Mouse (Mus musculus) heart, embryonic 10.5 days (tissue): ENCODE results near the gene Defb41. TPM values are rescaled to one million over a fixed set of nuclear protein-coding genes. Genes with fewer than 3 reads are reported as not detected.
"Not testable (repeated sequence)": the region's sequence is repeated elsewhere in the genome, so short reads cannot be mapped to it uniquely, and the experiment has no call there.

ENCODE experiments used
- DNase-seq: peaks from one replicate; pipeline ENCODE4 v3.0.0-alpha.2; 2017; ENCODE audit warnings: low spot score
- H3K27ac ChIP-seq: fragments of 300-500 bp; sonication (generic); 2 replicates; pipeline ENCODE4 v1.5.1; 2016; ENCODE audit warnings: mild to moderate bottlenecking
- H3K27me3 ChIP-seq: fragments of 300-500 bp; sonication (generic); 2 replicates; pipeline ENCODE4 v1.6.1; 2016; ENCODE audit warnings: mild to moderate bottlenecking; ENCODE audit not compliant: poor library complexity, insufficient read depth, severe bottlenecking
- H3K36me3 ChIP-seq: fragments of 300-500 bp; sonication (generic); 2 replicates; pipeline ENCODE4 v1.6.1; 2016; ENCODE audit warnings: mild to moderate bottlenecking, moderate library complexity
- H3K4me1 ChIP-seq: fragments of 300-500 bp; sonication (generic); 2 replicates; pipeline ENCODE4 v1.6.1; 2016; ENCODE audit warnings: mild to moderate bottlenecking
- H3K4me3 ChIP-seq: fragments of 300-500 bp; sonication (generic); 2 replicates; pipeline ENCODE4 v1.5.1; 2016; ENCODE audit warnings: mild to moderate bottlenecking, moderate library complexity
- H3K9me3 ChIP-seq: fragments of 300-500 bp; sonication (generic); 2 replicates; pipeline ENCODE4 v1.6.1; 2016; ENCODE audit warnings: mild to moderate bottlenecking, moderate library complexity
- whole genome bisulfite sequencing: fragments of 180-500 bp; shearing (Covaris S2); methylation state at CpG from one replicate; pipeline ENCODE4 v1.1.7; 2016; 5-methylcytosine and 5-hydroxymethylcytosine counted together
- polyA plus RNA-seq: library from polyadenylated mRNA; unstranded; fragments of >200 nt; fragmentation: Nextera tagmentation; extraction: Ambion mirVana; gene quantifications from 2 replicates; pipeline ENCODE4 v1.2.1, GENCODE M21; 2016

Defb41 gene
- not detected in 2 replicates for polyA plus RNA-seq

DNA sequence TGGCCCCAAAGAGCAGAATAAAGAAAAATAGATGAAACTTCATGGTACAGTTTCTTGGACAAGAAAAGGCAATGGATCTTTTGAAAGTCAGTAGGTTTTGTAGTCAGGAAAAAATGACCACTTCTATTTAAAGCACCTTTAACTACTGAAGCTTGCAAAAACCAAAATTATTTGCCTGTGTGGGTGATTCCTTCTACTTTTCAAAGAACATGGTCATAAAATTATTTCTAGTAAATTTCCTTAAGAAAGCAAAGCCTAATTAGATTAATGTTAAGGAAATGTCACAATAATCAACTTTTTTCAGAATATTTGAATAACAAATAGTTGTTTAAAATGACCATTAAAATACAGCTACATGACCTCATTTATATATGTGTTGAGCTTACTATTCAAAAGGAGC is at the start of gene Defb41:
Defb41 (minus strand) TSS at position 101 of the 400 bp plus-strand sequence.
- H3K4me1 ChIP-seq = no peaks in the 10 kb centered on the region
- no peaks in the 10 kb centered on the region for H3K36me3 ChIP-seq
- no peak for DNase-seq
- no peak within 1 kb of the TSS for H3K27ac ChIP-seq
- no peak within 1 kb of the TSS for H3K4me3 ChIP-seq
- H3K27me3 ChIP-seq = no peaks in the 10 kb centered on the region
- no peaks in the 10 kb centered on the region for H3K9me3 ChIP-seq

DNA sequence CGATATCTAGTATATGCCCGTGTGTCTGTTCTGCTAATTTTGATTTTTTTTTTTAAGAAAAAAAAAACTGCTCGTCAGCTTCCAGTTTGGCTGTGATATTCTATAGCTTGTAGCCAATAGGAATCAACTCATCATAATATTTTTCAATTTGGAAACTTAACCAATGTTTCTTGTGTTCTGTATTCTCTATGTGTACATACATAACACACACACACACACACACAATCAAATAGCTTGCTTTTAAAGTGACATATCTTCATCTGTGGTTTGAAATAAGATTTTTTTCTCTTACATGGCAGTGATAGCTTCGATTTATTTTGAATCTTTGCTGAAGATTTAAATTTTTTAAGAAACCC is 43.5 kb upstream of the Defb41 start:
- H3K9me3 ChIP-seq = no peaks in the 10 kb centered on the region
- H3K36me3 ChIP-seq = no peaks in the 10 kb centered on the region
- no peaks in the 10 kb centered on the region for H3K27me3 ChIP-seq
- H3K4me3 ChIP-seq = no peak overlapping the region
- H3K27ac ChIP-seq = no peak overlapping the region
- no peak for DNase-seq
- 80% methylated on average over 4 of the region's 4 CpGs for WGBS
- H3K4me1 ChIP-seq = no peaks in the 10 kb centered on the region

DNA sequence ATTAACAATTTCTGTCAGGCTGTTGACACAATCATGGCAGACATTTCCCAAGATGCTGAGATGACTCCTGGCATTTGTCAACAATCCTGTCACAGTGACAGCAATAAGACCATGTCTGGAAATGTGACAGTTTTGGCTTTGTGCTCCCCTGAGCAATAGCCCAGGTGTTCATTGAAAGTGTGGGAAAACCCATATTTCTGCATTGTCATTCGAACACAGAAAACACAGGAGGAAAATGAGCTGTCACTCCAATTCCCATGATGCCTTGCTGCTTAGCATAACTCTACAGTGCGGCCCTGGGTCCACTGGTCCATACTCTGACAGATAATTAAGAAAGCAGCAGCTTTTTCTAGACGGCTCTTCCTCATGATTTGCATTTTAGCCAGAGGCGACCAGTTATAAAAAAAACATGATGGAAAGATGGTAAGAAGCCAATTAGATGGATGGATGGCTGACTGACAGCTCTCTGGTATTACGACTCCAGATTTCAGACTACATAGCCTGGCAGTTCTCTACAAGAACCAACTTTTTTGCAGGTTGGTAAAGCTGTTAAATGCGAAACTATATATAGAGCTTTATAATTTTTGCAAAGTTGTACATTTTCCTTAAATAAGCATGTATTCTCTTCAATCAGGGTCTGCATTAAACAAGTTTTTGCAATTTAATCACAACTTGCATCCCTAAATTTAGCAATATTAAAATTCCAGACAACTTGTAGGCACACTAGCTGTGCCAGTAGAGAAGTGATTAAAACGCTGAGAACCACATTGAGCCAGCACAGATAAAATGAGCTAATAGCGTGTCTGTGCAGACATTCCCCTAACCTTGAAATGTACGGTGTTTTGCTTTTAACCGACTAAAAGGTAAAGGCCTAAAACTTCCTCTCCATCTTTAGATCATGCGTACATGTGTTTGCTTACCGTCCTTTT is 42.9 kb upstream of the Defb41 start:
- H3K4me1 ChIP-seq = no peaks in the 10 kb centered on the region
- no peak overlapping the region for H3K27ac ChIP-seq
- no peaks in the 10 kb centered on the region for H3K36me3 ChIP-seq
- H3K4me3 ChIP-seq = no peak overlapping the region
- 83% methylated on average over 12 of the region's 12 CpGs for WGBS
- H3K27me3 ChIP-seq = no peaks in the 10 kb centered on the region
- H3K9me3 ChIP-seq = no peaks in the 10 kb centered on the region
- DNase-seq = no peak

DNA sequence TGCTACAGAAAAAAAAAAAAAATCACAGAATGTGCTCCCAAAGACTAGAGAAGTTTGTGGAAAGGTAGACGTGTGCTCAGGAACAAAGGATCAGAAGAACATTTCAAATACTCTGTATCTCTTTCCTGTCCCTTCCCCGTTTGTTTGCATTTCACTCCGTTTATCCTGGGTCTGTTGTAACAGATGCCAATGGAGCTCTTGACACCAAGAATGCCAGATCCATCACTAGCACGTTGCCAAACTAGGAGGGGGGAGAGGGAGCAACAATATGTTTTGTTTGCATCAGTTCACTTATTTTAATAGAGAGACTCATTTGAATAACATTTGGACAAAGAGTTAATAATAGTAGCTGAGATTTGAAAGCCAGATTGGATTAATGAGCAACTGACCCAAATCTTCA is 27.6 kb upstream of the Defb41 start:
- H3K27ac ChIP-seq = no peak overlapping the region
- H3K4me3 ChIP-seq = no peak overlapping the region
- H3K36me3 ChIP-seq = no peaks in the 10 kb centered on the region
- no peaks in the 10 kb centered on the region for H3K27me3 ChIP-seq
- H3K4me1 ChIP-seq = no peaks in the 10 kb centered on the region
- WGBS = 39% methylated on average over 4 of the region's 4 CpGs
- H3K9me3 ChIP-seq = no peaks in the 10 kb centered on the region
- no peak for DNase-seq

DNA sequence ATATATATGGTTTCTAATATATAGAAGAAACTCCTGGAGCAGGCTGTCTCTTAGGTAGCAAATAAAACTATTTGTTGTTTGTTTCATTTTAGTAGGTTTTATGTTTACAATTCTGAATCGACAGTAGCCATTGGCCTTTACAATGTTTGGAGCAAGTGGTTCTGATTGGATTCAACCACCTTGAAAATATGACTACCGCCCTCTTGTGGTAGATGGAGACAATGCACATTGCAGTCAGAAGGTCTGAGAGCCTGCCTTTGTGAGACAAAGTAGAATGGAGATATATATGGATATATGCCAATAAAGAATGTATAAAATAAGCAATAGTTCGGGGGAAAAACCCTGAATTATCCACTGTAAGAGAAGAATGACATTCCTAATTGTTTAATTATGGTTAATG is 23.9 kb upstream of the Defb41 start:
- 48% methylated on average over 3 of the region's 3 CpGs for WGBS
- H3K4me1 ChIP-seq = no peaks in the 10 kb centered on the region
- no peaks in the 10 kb centered on the region for H3K36me3 ChIP-seq
- no peaks in the 10 kb centered on the region for H3K27me3 ChIP-seq
- no peaks in the 10 kb centered on the region for H3K9me3 ChIP-seq
- no peak overlapping the region for H3K4me3 ChIP-seq
- H3K27ac ChIP-seq = no peak overlapping the region
- no peak for DNase-seq

DNA sequence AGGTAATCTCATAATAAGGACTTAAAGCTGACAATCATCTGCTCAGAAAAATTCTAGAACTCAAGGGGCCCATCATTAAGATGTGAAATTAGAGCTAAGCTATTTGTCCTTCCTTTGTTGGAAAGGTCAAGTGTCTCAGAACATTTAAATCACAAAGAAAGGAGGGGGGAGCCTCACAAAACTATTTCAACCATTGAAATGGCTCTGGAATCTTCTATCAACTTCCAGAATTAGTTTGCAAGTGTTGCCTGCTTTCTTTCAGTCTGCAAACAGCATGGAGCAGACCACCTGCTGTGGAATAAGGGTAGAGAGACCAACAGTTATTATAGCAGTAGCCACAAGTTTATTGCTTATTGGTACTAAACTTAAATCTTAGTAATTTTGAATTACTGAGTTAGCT is 22.4 kb upstream of the Defb41 start:
- Histone ChIP-seq H3K4me3 (no peak overlapping the region), H3K27ac (no peak overlapping the region), H3K36me3 (no peaks in the 10 kb centered on the region), H3K9me3 (no peaks in the 10 kb centered on the region), H3K27me3 (no peaks in the 10 kb centered on the region), H3K4me1 (no peaks in the 10 kb centered on the region)
- DNase-seq = no peak

DNA sequence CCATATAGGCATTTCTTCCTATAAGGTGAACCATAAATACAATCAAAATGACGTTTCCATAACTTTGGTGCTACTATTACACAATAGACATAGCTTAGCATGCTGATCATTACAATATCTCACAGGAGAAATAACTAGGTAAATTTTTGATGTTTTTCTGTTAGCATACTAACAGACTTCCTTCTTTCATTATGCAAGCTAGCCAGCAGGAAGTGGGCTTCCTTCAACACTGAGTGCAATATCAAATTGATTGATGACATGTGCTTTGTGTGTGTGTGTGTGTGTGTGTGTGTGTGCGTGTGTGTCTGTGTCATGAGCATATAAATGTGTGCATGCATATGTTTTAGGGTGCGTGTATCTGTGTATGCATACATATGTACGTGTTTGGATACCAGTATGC is 6.2 kb upstream of the Defb41 start:
- no peaks in the 10 kb centered on the region for H3K27me3 ChIP-seq
- H3K9me3 ChIP-seq = no peaks in the 10 kb centered on the region
- H3K4me3 ChIP-seq = no peak overlapping the region
- H3K4me1 ChIP-seq = no peaks in the 10 kb centered on the region
- no peaks in the 10 kb centered on the region for H3K36me3 ChIP-seq
- 81% methylated on average over 4 of the region's 4 CpGs for WGBS
- no peak overlapping the region for H3K27ac ChIP-seq
- DNase-seq = no peak

DNA sequence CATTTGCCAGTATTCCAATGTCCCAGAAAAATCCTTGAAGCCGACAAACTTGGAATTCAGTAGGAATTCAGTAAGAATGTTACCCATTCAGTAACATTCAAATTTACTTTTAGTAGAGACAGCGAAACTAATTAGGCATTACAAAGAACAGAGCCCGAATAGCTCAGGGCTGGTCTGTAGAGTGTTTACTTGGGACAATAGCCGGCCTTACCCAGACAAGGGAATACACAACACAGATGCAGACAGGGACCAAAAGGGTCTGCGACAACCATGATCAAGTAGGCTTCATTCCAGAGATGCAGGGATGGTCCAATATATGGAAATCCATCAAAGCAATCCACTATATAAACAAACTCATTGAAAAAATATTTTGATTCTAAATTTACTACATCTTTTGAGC is 3.9 kb upstream of the Defb41 start:
- DNase-seq = no peak
- no peak overlapping the region for H3K4me3 ChIP-seq
- no peaks in the 10 kb centered on the region for H3K36me3 ChIP-seq
- H3K27ac ChIP-seq = no peak overlapping the region
- no peaks in the 10 kb centered on the region for H3K27me3 ChIP-seq
- no peaks in the 10 kb centered on the region for H3K9me3 ChIP-seq
- no peaks in the 10 kb centered on the region for H3K4me1 ChIP-seq
- WGBS = 81% methylated on average over 5 of the region's 5 CpGs

DNA sequence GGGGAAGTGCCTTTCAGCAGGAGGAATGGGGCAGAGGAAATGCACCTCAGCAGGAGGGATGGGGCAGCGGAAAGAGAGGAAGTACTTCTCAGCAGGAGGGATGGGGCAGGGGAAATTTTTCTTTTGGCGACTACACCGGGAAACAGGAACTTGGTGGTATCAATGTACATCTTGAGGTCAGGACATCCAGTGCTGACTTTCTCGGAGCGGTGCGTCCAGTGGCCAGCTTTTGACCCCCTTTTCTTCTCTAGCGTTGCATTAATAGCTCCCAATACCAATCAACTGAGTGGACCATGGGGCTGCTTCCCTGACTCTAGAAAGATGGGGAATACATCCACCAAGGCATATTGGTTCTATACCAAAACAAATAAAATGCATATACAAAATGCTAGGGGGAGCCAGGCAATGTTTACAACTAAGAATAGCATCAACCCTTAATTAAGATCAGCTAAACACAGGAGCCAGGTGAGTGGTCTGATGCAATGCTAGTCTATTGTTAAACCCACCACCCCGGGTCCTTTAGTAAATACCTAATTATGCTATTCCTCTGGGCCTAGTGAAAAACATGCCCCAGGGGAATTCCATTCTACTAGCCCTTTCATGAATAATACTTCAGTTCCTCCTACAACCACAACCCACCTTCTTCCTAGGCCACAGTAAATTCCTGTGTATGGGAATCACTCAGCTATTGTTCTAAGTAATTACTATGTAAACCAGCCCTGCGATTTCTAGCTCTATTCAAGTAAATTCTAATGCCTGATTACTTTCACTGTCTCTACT is 18.9 kb downstream of the Defb41 start:
- H3K4me3 ChIP-seq = not testable (repeated sequence)

DNA sequence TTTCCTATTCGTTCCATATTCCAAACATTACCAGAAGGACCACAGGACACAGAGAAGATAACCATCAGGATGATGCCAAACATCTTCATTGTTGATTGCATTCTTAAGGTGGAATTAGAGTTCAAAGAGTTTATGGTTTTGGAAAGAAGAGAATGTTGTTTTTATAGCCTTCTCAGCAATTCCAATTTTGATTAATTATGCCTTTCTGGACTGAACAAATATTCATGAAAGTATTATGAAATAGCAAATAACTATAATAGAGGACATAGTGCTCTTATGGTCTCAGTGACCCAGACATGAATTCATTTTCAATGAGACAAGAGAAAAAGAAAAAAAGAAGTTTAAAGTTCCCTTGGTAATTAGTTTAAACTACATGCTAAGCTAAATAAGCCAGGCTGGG is 27.6 kb downstream of the Defb41 start, which contains the start of gene Defb18:
Defb18 (minus strand) TSS at position 101 of the 400 bp plus-strand sequence.
- no peaks in the 10 kb centered on the region for H3K9me3 ChIP-seq
- H3K4me3 ChIP-seq = no peak within 1 kb of the TSS
- no peaks in the 10 kb centered on the region for H3K36me3 ChIP-seq
- H3K27ac ChIP-seq = no peak within 1 kb of the TSS
- no peaks in the 10 kb centered on the region for H3K27me3 ChIP-seq
- WGBS = 68% methylated on average over 1 of the region's 1 CpGs
- DNase-seq = no peak
- H3K4me1 ChIP-seq = no peaks in the 10 kb centered on the region

More for the DNA sequence above, 18.9 kb downstream of the Defb41 start:
- H3K36me3 ChIP-seq, H3K27ac ChIP-seq, DNase-seq, H3K9me3 ChIP-seq, H3K27me3 ChIP-seq, H3K4me1 ChIP-seq: not testable (repeated sequence)
- WGBS = 86% methylated on average over 9 of the region's 9 CpGs

DNA sequence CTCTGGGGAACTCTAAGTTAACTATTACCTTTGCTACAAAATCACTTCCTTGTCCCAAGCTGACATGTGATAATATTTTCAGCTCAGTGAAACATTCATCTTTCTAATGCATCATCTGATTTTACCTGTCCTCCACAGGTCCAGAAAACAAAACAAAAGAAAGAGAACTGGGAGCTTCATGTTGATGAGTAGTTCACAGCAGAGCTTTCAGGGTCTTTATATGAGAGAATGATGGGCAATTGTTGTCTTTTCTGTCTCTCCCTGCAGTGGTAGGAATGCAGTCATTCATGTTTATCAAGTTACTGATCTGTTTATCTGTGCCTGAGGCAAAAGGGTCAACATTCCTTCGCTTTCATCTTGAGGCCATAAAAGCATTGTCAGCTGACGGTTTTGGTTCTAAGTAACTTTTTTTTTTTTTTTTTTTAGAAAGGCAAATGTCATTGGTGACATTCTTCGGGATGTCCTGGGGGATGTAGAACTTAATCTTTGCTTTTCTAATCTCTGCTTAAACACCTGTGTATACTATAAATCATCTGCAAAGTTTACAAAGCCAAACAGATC is 41.5 kb downstream of the Defb41 start:
- Histone ChIP-seq H3K4me1 (no peaks in the 10 kb centered on the region), H3K27me3 (no peaks in the 10 kb centered on the region), H3K9me3 (no peaks in the 10 kb centered on the region), H3K36me3 (no peaks in the 10 kb centered on the region), H3K4me3 (no peak overlapping the region), H3K27ac (no peak overlapping the region)
- no peak for DNase-seq
- 6% methylated on average over 3 of the region's 3 CpGs for WGBS
